Mouse (Mus musculus): ENCODE data around the gene Tmprss12. TPM values are rescaled to one million over a fixed set of nuclear protein-coding genes. Genes with fewer than 3 reads are reported as not detected.

Tmprss12 gene
- polyA plus RNA-seq (2012; rRNA removed) = not detected in 2 replicates

DNA sequence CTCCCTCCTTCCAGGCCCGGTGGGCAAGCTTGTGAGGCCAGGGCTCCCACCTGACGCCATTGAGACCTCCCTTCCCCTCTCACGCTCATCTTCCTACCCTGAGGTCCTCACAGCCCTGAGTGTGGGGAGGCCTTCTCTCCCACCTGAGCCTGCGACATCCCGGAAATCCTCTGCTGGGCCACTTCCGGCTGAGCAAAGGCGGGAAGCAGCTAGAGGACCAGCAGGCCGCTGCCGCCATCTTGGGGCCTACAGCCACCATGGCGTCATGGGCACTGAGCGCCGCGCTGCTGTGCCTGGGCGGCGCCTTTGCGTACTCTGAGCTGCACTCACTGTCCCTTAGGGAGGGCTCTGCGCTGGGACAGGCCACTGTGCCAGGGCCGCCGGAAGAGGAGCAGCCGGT, at the start of gene Tmprss12:
TSS of gene Tmprss12 (plus strand) at position 212 of the 400 bp plus-strand sequence.

DNA sequence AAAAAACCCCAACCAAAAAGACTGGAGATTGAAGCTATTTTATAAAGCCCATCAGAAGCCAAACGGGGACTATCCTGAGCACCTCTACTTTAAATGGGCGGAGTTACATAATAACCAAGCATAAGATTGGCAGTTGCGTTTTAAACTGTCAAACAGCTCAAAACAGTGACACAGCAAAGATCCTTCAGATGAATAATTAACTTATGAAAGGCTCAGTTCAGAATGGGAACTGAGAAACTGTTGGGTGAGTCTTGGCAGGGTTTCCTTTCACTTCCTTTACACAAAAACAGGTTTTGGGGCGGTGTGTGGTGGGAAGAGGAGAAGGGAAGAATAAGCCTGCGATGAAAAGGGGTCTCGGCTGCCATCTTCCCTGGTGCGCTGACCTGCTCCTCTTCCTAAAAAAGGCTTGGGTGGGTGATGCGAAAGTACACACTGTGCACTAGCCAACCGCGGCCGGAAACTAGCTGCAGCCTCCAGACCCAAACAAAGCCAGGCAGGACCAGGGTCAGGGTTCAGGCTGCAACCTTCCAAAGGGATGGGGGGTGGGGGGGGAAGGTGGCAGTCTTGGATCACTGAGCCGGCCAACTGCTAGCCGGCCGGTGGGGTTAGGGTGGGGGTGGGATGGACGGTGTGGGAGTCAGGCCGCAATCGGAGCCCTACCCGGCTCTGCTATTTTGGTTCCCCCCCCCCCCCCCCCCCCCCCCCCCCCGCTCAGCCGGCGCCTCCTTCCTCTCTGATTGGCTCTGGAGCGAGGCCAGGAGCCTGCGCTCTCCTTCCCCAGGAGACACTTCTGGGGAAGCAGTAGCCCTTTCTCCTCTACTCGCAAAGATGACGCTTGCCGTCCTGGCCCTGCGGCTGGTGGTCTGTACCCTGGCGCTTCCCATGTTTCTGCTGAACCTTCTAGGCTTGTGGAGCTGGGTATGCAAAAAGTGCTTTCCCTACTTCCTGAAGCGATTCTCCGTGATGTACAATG, 23.7 kb downstream of the Tmprss12 start, which contains the start of gene Mettl7a1:
TSS of gene Mettl7a1 (plus strand) at position 122 of the 973 bp plus-strand sequence.

DNA sequence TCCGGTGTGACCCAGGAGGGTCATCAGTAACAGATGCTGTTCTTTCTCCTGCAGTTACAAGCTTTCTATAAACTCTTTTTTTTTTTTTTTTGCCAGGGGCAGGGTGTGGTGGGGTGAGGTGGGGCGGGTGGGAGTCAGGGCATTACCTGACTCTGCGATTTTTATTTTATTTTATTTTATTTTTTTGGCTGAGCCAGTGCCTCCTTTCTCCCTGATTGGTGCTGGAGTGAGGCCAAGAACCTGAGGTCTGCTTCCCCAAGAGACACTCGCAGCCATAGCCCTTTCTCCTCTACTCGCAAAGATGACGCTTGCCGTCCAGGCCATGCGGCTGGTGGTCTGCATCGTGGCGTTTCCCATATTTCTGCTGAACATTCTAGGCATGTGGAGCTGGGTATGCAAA, 54.0 kb downstream of the Tmprss12 start, which contains the start of gene Mettl7a3:
TSS of gene Mettl7a3 (plus strand) at position 301 of the 400 bp plus-strand sequence.

Other genes with a start within 250 kb of the Tmprss12 start
- 2.7 and 3.4 TPM in 2 replicates for gene Dip2b, start 242.2 kb upstream of the Tmprss12 start, polyA plus RNA-seq (2012; rRNA removed)
- gene Atf1, start 53.0 kb upstream of the Tmprss12 start, polyA plus RNA-seq (2012; rRNA removed) = 22.0 and 23.4 TPM in 2 replicates
- 41.8 and 48.6 TPM in 2 replicates for gene Mettl7a1, start 23.3 kb downstream of the Tmprss12 start, polyA plus RNA-seq (2012; rRNA removed)
- gene Mettl7a3, start 54.1 kb downstream of the Tmprss12 start, polyA plus RNA-seq (2012; rRNA removed) = not detected in 2 replicates
- gene Methig1, start 72.3 kb downstream of the Tmprss12 start, polyA plus RNA-seq (2012; rRNA removed) = 0.20 and 0.24 TPM in 2 replicates
- gene Mettl7a2, start 72.4 kb downstream of the Tmprss12 start, polyA plus RNA-seq (2012; rRNA removed) = 0.02 TPM in 2 replicates
- gene Higd1c, start 83.7 kb downstream of the Tmprss12 start, polyA plus RNA-seq (2012; rRNA removed) = not detected in 2 replicates
- 0.02 TPM in 1 of 2 replicates, not detected in the other for gene Gm5475, start 141.3 kb downstream of the Tmprss12 start, polyA plus RNA-seq (2012; rRNA removed)
- 23.7 and 25.7 TPM in 2 replicates for gene Slc11a2, start 144.2 kb downstream of the Tmprss12 start, polyA plus RNA-seq (2012; rRNA removed)
- 36.6 and 45.0 TPM in 2 replicates for gene Letmd1, start 188.2 kb downstream of the Tmprss12 start, polyA plus RNA-seq (2012; rRNA removed)
- 0.97 and 1.1 TPM in 2 replicates for gene Csrnp2, start 214.7 kb downstream of the Tmprss12 start, polyA plus RNA-seq (2012; rRNA removed)